Mouse (Mus musculus): Measurements from ENCODE around the gene Adam25. TPM values are rescaled to one million over a fixed set of nuclear protein-coding genes. Genes with fewer than 3 reads are reported as not detected.

The Adam25 gene
- not detected in 2 replicates for polyA plus RNA-seq (2012; ENCODE audit: low replicate concordance)

GRCm38 (mm10) chr8:40751908-40752307 is at the start of gene Adam25:
TSS of gene Adam25 (plus strand) at chr8:40752208.

GRCm38 (mm10) chr8:40792973-40793372 is 41.0 kb downstream of the Adam25 start, which contains the start of gene Adam20:
TSS of gene Adam20 (plus strand) at chr8:40793273.

Other genes with a start within 250 kb of the Adam25 start
- gene Adam24, start 77.1 kb upstream of the Adam25 start, polyA plus RNA-seq (2012; ENCODE audit: low replicate concordance), result not detected in 2 replicates
- not detected in 2 replicates for gene Adam20, start 41.1 kb downstream of the Adam25 start, polyA plus RNA-seq (2012; ENCODE audit: low replicate concordance)
- gene Adam39, start 70.8 kb downstream of the Adam25 start, polyA plus RNA-seq (2012; ENCODE audit: low replicate concordance), result not detected in 2 replicates